Mouse (Mus musculus) E14TG2a.4 (cell line): Measurements from ENCODE around the gene Etnppl.

Source experiments
- H3K27me3 ChIP-seq: 2 replicates; pipeline ENCODE4 v1.6.1; 2014; ENCODE audit warnings: low read length, control low read depth; ENCODE audit not compliant: insufficient read depth
- H3K36me3 ChIP-seq: 2 replicates; pipeline ENCODE4 v1.6.1; 2014; ENCODE audit warnings: low read length, control low read depth; ENCODE audit not compliant: insufficient read depth
- H3K4me1 ChIP-seq: replicated peaks from 2 replicates; pipeline ENCODE4 v1.6.1; 2014; ENCODE audit warnings: low read depth, low read length, control low read depth
- H3K4me3 ChIP-seq: replicated peaks from 2 replicates; pipeline ENCODE4 v1.5.1; 2014; ENCODE audit warnings: mild to moderate bottlenecking, low read length
- H3K9me3 ChIP-seq: 2 replicates; pipeline ENCODE4 v1.6.1; 2014; ENCODE audit warnings: low read length, control low read depth
- CTCF ChIP-seq: conservative IDR thresholded peaks from 2 replicates; pipeline ENCODE4 v1.5.1; 2014; ENCODE audit warnings: low read length
- NANOG ChIP-seq: IDR thresholded peaks from 2 replicates; pipeline ENCODE4 v1.6.1; 2014; ENCODE audit warnings: borderline replicate concordance, low read length, mixed read lengths
- POU5F1 ChIP-seq: IDR thresholded peaks from 2 replicates; pipeline ENCODE4 v1.6.1; 2014; ENCODE audit warnings: low read length, borderline replicate concordance

Etnppl gene

DNA sequence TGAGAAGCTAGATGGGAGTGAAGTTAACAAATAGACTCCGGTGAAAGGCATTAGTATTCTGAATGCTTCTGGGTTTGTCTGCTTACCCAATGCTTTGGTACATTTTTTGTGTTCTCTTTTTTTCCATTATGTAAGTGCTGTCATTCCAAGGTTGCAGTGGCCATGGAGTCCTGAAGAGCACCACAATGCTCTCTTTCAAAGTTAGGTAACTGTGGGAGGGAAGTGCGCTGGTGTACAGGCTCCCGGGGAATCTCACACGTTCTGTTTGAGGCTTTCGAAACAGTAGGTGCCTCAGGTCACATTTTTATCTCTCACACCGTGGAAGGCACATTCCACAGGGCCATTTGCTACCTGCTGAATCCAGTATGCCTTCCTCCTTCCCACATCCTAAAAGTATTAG, 32.3 kb downstream of the Etnppl start:
- Histone ChIP-seq H3K4me1 (no peaks in the 10 kb centered on the region), H3K9me3 (peaks cover 4% of the 10 kb centered on the region; the same call in 1 of the 2 replicates), H3K36me3 (no peaks in the 10 kb centered on the region)

DNA sequence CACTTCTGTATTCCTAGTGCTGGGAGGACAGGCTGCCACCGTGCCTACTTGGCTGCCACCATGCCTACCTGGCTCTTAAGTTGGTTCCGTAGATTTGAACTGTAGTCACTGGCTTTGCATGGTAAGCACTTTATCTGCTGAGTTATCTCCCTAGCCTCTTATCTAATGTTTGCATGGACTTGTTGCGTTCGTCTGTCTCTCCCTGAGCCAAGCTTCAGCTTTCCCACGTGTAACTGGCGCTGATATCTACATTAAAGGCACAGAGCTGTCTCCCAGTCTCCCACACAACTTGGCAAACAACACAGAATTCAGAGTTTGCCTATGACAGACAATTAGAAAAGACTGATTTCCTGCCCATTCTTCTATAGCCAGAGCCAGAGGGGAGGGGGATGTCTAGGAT, 43.4 kb downstream of the Etnppl start:
- Histone ChIP-seq H3K27me3 (no peaks in the 10 kb centered on the region), H3K36me3 (no peaks in the 10 kb centered on the region), H3K9me3 (peaks cover 18% of the 10 kb centered on the region), H3K4me1 (no peaks in the 10 kb centered on the region), H3K4me3 (no peak overlapping the region)
- TF ChIP-seq CTCF, result no peak
- no peak for TF ChIP-seq NANOG
- no peak for TF ChIP-seq POU5F1

More for the DNA sequence above, 32.3 kb downstream of the Etnppl start:
- Histone ChIP-seq H3K27me3 (0 out of 2 replicates have a peak, but pooled peaks cover 4% of the 10 kb centered on the region), H3K4me3 (no peak overlapping the region)
- TF ChIP-seq POU5F1 (no peak), CTCF (no peak), NANOG (no peak)

DNA sequence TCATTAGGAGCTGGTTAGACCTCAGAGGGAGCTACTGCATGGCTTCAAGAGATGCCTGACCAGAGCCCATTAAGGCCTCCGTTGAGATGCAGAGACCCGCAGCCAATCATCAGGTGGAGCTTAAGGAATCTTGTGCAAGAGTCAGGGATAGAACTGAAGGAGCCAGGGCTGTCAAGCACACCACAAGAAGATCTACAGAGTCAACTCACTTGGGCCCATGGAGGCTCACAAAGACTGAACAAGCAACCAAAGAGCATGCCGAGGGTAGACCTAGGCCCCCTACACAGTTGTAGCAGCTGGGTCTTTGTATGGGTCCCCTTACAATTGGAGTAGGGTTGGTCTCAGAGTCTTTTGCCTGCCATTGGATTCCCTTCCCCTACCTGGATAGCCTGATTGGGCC, 45.2 kb downstream of the Etnppl start:
- Histone ChIP-seq H3K36me3 (no peaks in the 10 kb centered on the region), H3K4me3 (no peak overlapping the region), H3K27me3 (no peaks in the 10 kb centered on the region), H3K4me1 (no peaks in the 10 kb centered on the region), H3K9me3 (peaks cover 18% of the 10 kb centered on the region)
- TF ChIP-seq POU5F1 (no peak), CTCF (no peak), NANOG (no peak)

- no peaks in the 10 kb centered on the region for H3K27me3 ChIP-seq
- no peaks in the 10 kb centered on the region for H3K9me3 ChIP-seq
- H3K4me3 ChIP-seq, result no peak overlapping the region
- H3K36me3 ChIP-seq, result no peaks in the 10 kb centered on the region
- no peak for TF ChIP-seq NANOG
- TF ChIP-seq CTCF, result no peak
- no peak for TF ChIP-seq POU5F1
- no peaks in the 10 kb centered on the region for H3K4me1 ChIP-seq
These were observed 54.0 kb downstream of the Etnppl start for GRCm38 (mm10) chr3:130671291-130671690.

- no peaks in the 10 kb centered on the region for H3K36me3 ChIP-seq
- TF ChIP-seq POU5F1 (no peak), CTCF (no peak), NANOG (no peak)
- H3K27me3 ChIP-seq, result no peaks in the 10 kb centered on the region
- H3K9me3 ChIP-seq, result peaks cover 26% of the 10 kb centered on the region
- H3K4me3 ChIP-seq, result no peak overlapping the region
- no peaks in the 10 kb centered on the region for H3K4me1 ChIP-seq
These were observed 60.6 kb downstream of the Etnppl start for GRCm38 (mm10) chr3:130677671-130678460.

GRCm38 (mm10) chr3:130681226-130681625, 64.0 kb downstream of the Etnppl start:
- no peaks in the 10 kb centered on the region for H3K4me1 ChIP-seq
- H3K27me3 ChIP-seq, result no peaks in the 10 kb centered on the region
- no peak for TF ChIP-seq CTCF
- no peak for TF ChIP-seq POU5F1
- no peak for TF ChIP-seq NANOG
- no peak overlapping the region for H3K4me3 ChIP-seq
- H3K36me3 ChIP-seq, result no peaks in the 10 kb centered on the region
- peaks cover 26% of the 10 kb centered on the region for H3K9me3 ChIP-seq

- Histone ChIP-seq H3K36me3 (no peaks in the 10 kb centered on the region), H3K27me3 (no peaks in the 10 kb centered on the region), H3K4me3 (no peak overlapping the region), H3K9me3 (peaks cover 26% of the 10 kb centered on the region), H3K4me1 (no peaks in the 10 kb centered on the region)
- no peak for TF ChIP-seq NANOG
- no peak for TF ChIP-seq CTCF
- TF ChIP-seq POU5F1, result no peak
These were observed 64.9 kb downstream of the Etnppl start for GRCm38 (mm10) chr3:130682183-130682582.

GRCm38 (mm10) chr3:130683836-130684235, 66.6 kb downstream of the Etnppl start:
- H3K36me3 ChIP-seq, result no peaks in the 10 kb centered on the region
- TF ChIP-seq CTCF, result no peak
- TF ChIP-seq NANOG, result no peak
- TF ChIP-seq POU5F1, result no peak

More at GRCm38 (mm10) chr3:130683836-130684235, 66.6 kb downstream of the Etnppl start:
- H3K4me1 ChIP-seq, result no peaks in the 10 kb centered on the region
- peaks cover 13% of the 10 kb centered on the region for H3K9me3 ChIP-seq
- H3K27me3 ChIP-seq, result no peaks in the 10 kb centered on the region
- H3K4me3 ChIP-seq, result no peak overlapping the region
